Mouse (Mus musculus) erythroblast, embryonic 14.5 days (primary cell): ENCODE results near the gene Tubg1. TPM values are rescaled to one million over a fixed set of nuclear protein-coding genes. Genes with fewer than 3 reads are reported as not detected.
A peak's percentile ranks its signal among the peaks of the same experiment; 100 is the strongest.

Experiments used
- H3K27me3 ChIP-seq: 2 replicates; pipeline ENCODE4 v1.6.1; 2012; ENCODE audit warnings: inconsistent platforms; ENCODE audit not compliant: control insufficient read depth
- H3K36me3 ChIP-seq: 2 replicates; pipeline ENCODE4 v1.6.1; 2012; ENCODE audit warnings: mild to moderate bottlenecking, inconsistent platforms; ENCODE audit not compliant: control insufficient read depth
- H3K4me1 ChIP-seq: 2 replicates; pipeline ENCODE4 v1.6.1; 2012; ENCODE audit warnings: inconsistent platforms; ENCODE audit not compliant: control insufficient read depth
- H3K4me3 ChIP-seq: replicated peaks from 2 replicates; pipeline ENCODE3; 2012; ENCODE audit warnings: moderate library complexity, mild to moderate bottlenecking, inconsistent platforms
- H3K9me3 ChIP-seq: 2 replicates; pipeline ENCODE4 v1.6.1; 2012; ENCODE audit warnings: low read length, inconsistent platforms, mixed read lengths; ENCODE audit not compliant: control insufficient read depth
- GATA1 ChIP-seq: IDR thresholded peaks from 2 replicates; pipeline ENCODE4 v1.6.1; 2012; ENCODE audit warnings: low read length, inconsistent platforms, mixed read lengths
- TAL1 ChIP-seq: IDR thresholded peaks from 3 replicates; pipeline ENCODE4 v1.6.1; 2012; ENCODE audit warnings: low read length, inconsistent platforms, mixed read lengths
- polyA plus RNA-seq: library from polyadenylated mRNA; stranded (reverse); fragments of >175 nt; gene quantifications from 2 replicates; pipeline ENCODE4 v1.2.3, GENCODE M21; 2012

Gene Tubg1
- polyA plus RNA-seq, 1 experiment = 22.0 TPM

DNA sequence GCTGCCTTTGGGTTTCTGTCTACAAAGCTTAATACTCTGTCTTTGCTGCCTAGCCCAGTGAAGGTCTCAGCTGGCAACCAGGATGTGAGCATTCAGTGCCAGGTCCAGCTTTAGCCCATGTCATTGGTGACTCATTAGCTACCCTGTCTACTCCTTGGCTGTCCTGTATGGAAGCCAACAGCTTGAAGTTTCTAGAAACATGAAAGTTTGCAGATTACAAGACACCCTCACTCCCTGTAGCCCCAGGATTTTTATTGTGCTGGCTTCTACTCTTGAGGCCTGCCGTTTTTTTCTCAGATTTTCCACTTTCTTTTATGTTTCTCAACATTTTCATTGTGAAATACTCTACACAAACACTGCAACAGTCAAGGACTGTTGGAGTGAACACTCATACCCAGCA lies 29.8 kb upstream of the Tubg1 start:
- peaks cover 66% of the 10 kb centered on the region for H3K4me1 ChIP-seq
- no peak overlapping the region for H3K4me3 ChIP-seq
- H3K27me3 ChIP-seq = no peaks in the 10 kb centered on the region
- no peaks in the 10 kb centered on the region for H3K9me3 ChIP-seq
- peaks cover 74% of the 10 kb centered on the region for H3K36me3 ChIP-seq
- no peak for TF ChIP-seq GATA1
- TF ChIP-seq TAL1 = no peak

DNA sequence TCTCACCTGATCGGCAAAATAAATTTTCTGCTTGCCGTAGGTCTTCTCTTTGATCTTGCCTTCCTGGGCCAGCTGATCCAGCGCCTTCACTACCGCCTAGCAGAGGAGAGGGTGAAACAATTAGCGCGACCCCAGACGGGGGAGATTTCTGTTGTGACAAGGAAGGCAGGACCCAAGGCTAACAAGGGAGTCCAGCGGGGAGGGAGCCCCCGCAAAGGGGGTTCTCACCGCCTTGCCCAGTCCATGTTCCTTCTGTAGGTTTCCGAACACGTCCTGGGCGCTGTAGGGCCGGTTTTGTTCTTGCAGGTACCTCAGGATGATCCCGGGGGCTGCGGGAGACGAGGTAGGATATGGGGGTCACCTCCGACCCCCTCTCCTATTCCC lies 24.8 kb upstream of the Tubg1 start:
- TF ChIP-seq TAL1 = no peak
- Histone ChIP-seq H3K4me1 (peaks cover 38% of the 10 kb centered on the region), H3K4me3 (peak overlapping the region; percentile 83), H3K36me3 (peaks cover 82% of the 10 kb centered on the region), H3K27me3 (no peaks in the 10 kb centered on the region), H3K9me3 (no peaks in the 10 kb centered on the region)

DNA sequence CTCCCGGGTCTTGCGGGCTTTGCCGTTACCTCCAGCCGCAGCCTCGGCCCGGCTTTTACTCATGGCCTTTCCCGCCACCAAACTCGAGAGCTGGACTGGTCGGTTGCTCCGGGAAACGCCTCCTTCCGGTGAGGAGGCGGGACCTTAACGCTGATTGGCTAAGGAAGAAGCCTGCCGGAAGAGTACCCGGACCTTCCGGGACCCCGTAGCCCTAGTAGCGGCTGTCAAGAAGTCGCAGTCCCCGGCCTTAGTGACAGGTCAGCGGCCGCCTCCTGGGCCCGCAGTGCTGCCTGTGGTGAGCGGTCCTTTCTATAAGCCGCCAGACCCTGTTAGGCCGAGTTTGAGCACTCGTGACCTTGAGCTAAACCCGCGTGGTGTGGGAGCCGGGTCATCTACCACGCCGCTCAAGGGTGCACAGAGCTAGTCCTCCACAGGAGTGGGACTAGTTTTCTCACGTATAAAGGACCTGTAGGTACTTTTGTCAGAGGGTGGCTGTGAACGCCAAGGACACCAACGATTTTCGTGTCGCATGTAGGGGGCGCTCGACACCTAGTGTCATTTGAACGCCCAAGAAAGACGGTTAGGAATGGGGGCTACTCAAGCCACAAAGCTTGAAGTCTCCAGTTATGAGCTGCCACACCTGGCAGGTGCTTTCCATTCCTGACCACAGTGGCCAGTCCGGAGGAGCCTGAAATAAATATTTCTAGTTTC lies 24.3 kb upstream of the Tubg1 start, which contains the start of gene Psmc3ip:
Gene Psmc3ip, minus strand, starts transcription at position 123 of the 711 bp plus-strand sequence.
- Histone ChIP-seq H3K27me3 (no peaks in the 10 kb centered on the region), H3K4me3 (peak within 1 kb of the TSS; percentile 83), H3K4me1 (peaks cover 38% of the 10 kb centered on the region), H3K36me3 (peaks cover 82% of the 10 kb centered on the region), H3K9me3 (no peaks in the 10 kb centered on the region)
- TF ChIP-seq GATA1 = no peak
- no peak for TF ChIP-seq TAL1

DNA sequence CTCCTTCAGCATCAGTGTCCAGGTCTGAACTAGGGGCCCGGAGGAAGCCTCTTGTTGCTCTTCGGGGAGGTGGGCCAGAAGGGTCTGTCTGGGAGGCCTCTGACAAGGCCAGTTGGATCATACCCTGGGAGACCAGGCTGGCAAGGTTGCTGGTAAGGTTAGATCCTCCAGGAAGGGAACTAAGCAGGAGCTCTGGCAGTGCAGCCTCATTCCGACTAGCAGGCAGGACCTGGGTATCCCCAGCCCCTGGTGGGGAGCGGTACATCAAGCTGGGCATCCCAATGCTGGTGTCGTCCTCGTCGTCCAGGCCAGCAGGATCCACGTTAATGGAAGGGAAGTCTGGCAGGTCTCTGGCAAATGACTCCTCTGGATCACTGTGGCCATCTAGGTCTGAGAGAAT lies 21.5 kb upstream of the Tubg1 start:
- TF ChIP-seq GATA1 = no peak
- no peak for TF ChIP-seq TAL1

GRCm38 (mm10) chr11:101103011-101103410 lies 16.7 kb upstream of the Tubg1 start:
- H3K9me3 ChIP-seq = no peaks in the 10 kb centered on the region
- H3K36me3 ChIP-seq = peaks cover 96% of the 10 kb centered on the region
- no peak overlapping the region for H3K4me3 ChIP-seq
- H3K4me1 ChIP-seq = peaks cover 1% of the 10 kb centered on the region; the same call in 1 of the 2 replicates
- no peaks in the 10 kb centered on the region for H3K27me3 ChIP-seq
- TF ChIP-seq GATA1 = no peak
- TF ChIP-seq TAL1 = no peak

More for the DNA sequence above, 21.5 kb upstream of the Tubg1 start:
- H3K4me3 ChIP-seq = no peak overlapping the region
- H3K27me3 ChIP-seq = no peaks in the 10 kb centered on the region
- no peaks in the 10 kb centered on the region for H3K9me3 ChIP-seq
- peaks cover 30% of the 10 kb centered on the region for H3K4me1 ChIP-seq
- H3K36me3 ChIP-seq = peaks cover 82% of the 10 kb centered on the region

DNA sequence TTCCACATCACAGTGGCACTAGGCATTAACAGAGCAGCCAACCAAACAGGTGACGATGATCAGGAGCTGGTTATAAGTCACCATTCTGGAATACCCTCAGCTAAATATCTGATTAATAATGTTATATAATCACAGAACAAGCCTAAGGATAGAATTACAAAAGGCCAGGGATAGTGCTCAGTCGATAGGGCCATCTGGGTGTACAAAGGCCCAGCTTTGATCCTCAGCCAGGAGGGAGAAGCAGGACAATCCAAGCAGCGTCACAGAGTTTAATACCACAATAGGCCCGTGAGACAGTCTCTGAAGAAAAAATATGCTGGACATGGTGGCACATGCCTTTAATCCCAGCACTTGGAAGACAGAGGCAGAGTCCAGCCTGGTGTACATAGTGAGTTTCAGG lies 10.4 kb upstream of the Tubg1 start:
- no peak for TF ChIP-seq GATA1
- no peak for TF ChIP-seq TAL1
- peaks cover 7% of the 10 kb centered on the region for H3K4me1 ChIP-seq
- H3K4me3 ChIP-seq = no peak overlapping the region
- no peaks in the 10 kb centered on the region for H3K27me3 ChIP-seq
- peaks cover 3% of the 10 kb centered on the region for H3K9me3 ChIP-seq
- H3K36me3 ChIP-seq = peaks cover 68% of the 10 kb centered on the region

- H3K4me3 ChIP-seq = no peak overlapping the region
- peaks cover 11% of the 10 kb centered on the region for H3K4me1 ChIP-seq
- H3K36me3 ChIP-seq = peaks cover 66% of the 10 kb centered on the region
- no peaks in the 10 kb centered on the region for H3K27me3 ChIP-seq
- peaks cover 3% of the 10 kb centered on the region for H3K9me3 ChIP-seq
- TF ChIP-seq GATA1 (no peak), TAL1 (no peak)
These were observed 9.0 kb upstream of the Tubg1 start for GRCm38 (mm10) chr11:101110708-101111107.

- H3K4me1 ChIP-seq = peaks cover 13% of the 10 kb centered on the region
- H3K9me3 ChIP-seq = peaks cover 3% of the 10 kb centered on the region
- no peaks in the 10 kb centered on the region for H3K27me3 ChIP-seq
- peaks cover 66% of the 10 kb centered on the region for H3K36me3 ChIP-seq
- TF ChIP-seq TAL1 (no peak), GATA1 (no peak)
- H3K4me3 ChIP-seq = no peak overlapping the region
These were observed 8.6 kb upstream of the Tubg1 start for GRCm38 (mm10) chr11:101111178-101111577.

GRCm38 (mm10) chr11:101112186-101112585 lies 7.6 kb upstream of the Tubg1 start:
- H3K9me3 ChIP-seq = peaks cover 3% of the 10 kb centered on the region
- no peak overlapping the region for H3K4me3 ChIP-seq
- H3K27me3 ChIP-seq = no peaks in the 10 kb centered on the region
- H3K36me3 ChIP-seq = peaks cover 67% of the 10 kb centered on the region
- H3K4me1 ChIP-seq = peaks cover 17% of the 10 kb centered on the region
- TF ChIP-seq GATA1 (no peak), TAL1 (no peak)

DNA sequence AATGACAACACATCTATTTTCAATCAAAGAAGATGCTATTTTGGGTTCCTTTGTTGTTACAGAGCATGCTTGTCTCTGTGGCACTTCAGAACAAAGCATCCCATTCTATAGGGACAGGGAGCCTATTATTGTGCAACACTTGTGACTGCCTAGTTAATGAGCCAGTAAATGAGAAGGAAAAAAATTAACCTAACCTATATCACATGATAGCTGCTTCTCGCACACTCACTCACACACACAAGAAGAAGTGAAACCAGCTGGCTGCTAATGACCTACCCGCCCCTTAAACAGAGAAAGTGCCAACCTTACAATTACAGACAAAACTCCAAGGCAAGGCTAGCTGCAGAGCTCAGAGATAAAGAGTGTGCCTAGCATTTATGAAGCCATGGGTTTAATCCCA lies 4.2 kb upstream of the Tubg1 start:
- H3K36me3 ChIP-seq = peaks cover 59% of the 10 kb centered on the region
- TF ChIP-seq GATA1 (no peak), TAL1 (no peak)
- no peak overlapping the region for H3K4me3 ChIP-seq
- peaks cover 3% of the 10 kb centered on the region for H3K9me3 ChIP-seq
- H3K4me1 ChIP-seq = peaks cover 39% of the 10 kb centered on the region
- H3K27me3 ChIP-seq = no peaks in the 10 kb centered on the region
